Mouse (Mus musculus) lung, adult 2 months (tissue): Measurements from ENCODE around the gene Aqp2.

Experiments used
- CTCF ChIP-seq: fragments of 200-500 bp; IDR thresholded peaks from 2 replicates; pipeline ENCODE4 v1.5.1; 2011; ENCODE audit warnings: mild to moderate bottlenecking, low read length, control low read depth; ENCODE audit not compliant: insufficient read depth
- POLR2A ChIP-seq: fragments of 200-500 bp; IDR thresholded peaks from 2 replicates; pipeline ENCODE4 v1.6.1; 2011; ENCODE audit warnings: low read depth, mild to moderate bottlenecking, control low read depth, low read length, borderline replicate concordance; ENCODE audit errors: extremely low read depth

DNA sequence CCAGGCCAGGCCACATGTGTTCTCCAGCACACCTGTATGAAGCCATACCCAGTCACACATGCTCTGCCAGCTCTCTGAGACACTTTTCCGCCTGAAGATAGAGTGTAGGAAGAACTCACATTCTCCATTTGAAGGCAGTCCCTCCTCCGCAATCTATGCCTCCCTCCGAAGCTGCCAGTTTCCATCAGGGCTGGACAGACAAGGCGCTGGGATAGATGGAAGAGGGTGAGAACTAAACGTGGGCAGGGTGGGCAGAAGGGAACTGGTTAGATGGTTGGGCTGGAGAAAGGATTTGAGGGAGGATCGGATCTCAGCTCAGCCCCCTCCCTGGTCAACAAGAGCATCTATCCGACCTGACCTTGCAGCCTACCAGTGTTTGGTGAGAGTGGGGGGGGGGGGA lies 18.0 kb downstream of the Aqp2 start:
- no peak for TF ChIP-seq CTCF
- no peak for TF ChIP-seq POLR2A
